Mouse (Mus musculus) small intestine, adult 2 months (tissue): ENCODE measurements around the gene Cyp2c23. TPM values are rescaled to one million over a fixed set of nuclear protein-coding genes. Genes with fewer than 3 reads are reported as not detected.

Experiments
- H3K27ac ChIP-seq: fragments of 200-500 bp; 2 replicates; pipeline ENCODE4 v1.5.1; 2012; ENCODE audit warnings: low read depth, low read length, control low read depth, inconsistent platforms; ENCODE audit not compliant: insufficient read depth
- H3K27me3 ChIP-seq: fragments of 200-500 bp; 2 replicates; pipeline ENCODE4 v1.6.1; 2012; ENCODE audit warnings: mild to moderate bottlenecking, moderate library complexity, low read length, inconsistent platforms; ENCODE audit not compliant: control insufficient read depth, insufficient read depth
- H3K36me3 ChIP-seq: fragments of 200-500 bp; 2 replicates; pipeline ENCODE4 v1.6.1; 2012; ENCODE audit warnings: mild to moderate bottlenecking, low read length, control low read depth, inconsistent platforms; ENCODE audit not compliant: control insufficient read depth, insufficient read depth
- H3K4me1 ChIP-seq: fragments of 200-500 bp; 2 replicates; pipeline ENCODE4 v1.6.1; 2012; ENCODE audit warnings: low read length, inconsistent platforms, mixed read lengths; ENCODE audit not compliant: control insufficient read depth, insufficient read depth, insufficient read length
- H3K4me3 ChIP-seq: fragments of 200-500 bp; 2 replicates; pipeline ENCODE4 v1.5.1; 2012; ENCODE audit warnings: low read depth, mild to moderate bottlenecking, control low read depth, inconsistent platforms, low read length, moderate library complexity
- CTCF ChIP-seq: fragments of 200-500 bp; IDR thresholded peaks from 2 replicates; pipeline ENCODE4 v1.5.1; 2012; ENCODE audit warnings: low read depth, mild to moderate bottlenecking, control low read depth, inconsistent platforms, low read length, moderate library complexity, mixed read lengths; ENCODE audit not compliant: insufficient replicate concordance, insufficient read length; ENCODE audit errors: extremely low read depth
- POLR2A ChIP-seq: fragments of 200-500 bp; IDR thresholded peaks from 2 replicates; pipeline ENCODE4 v1.6.1; 2012; ENCODE audit warnings: low read depth, mild to moderate bottlenecking, control low read depth, inconsistent platforms, low read length, moderate library complexity
- WGBS: fragments of 180-500 bp; shearing (Covaris S2); methylation state at CpG from one replicate; pipeline ENCODE4 v1.1.7; 2018; 5-methylcytosine and 5-hydroxymethylcytosine counted together
- polyA plus RNA-seq: library from polyadenylated mRNA; depleted of rRNA; stranded (reverse); fragments of >200 nt; gene quantifications from 2 replicates; pipeline ENCODE4 v1.2.3, GENCODE M21; 2012

The Cyp2c23 gene
- polyA plus RNA-seq, 1 experiment: 0.71 TPM

DNA sequence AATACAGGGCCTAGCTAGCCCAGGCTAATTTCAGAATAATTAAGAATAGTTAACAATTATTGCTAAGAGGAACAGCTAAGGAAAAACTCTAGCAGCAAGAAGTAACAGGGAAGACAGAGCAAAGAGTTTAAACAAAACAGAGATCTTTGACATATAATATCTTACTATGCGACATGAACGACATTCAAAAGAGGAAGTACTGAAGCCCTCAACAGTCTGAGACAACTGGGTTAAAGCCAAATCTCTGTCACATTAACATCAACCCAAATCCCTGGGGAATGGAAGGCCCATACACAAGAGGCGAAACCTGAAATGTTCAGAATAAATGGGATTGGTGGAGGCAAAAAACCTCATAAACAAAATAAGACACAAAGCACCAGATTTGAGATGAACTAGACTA is 16.8 kb upstream of the Cyp2c23 start:
- TF ChIP-seq POLR2A (no peak), CTCF (no peak)

GRCm38 (mm10) chr19:44042121-44042520 is 13.1 kb upstream of the Cyp2c23 start:
- H3K27me3 ChIP-seq: no peaks in the 10 kb centered on the region
- H3K4me1 ChIP-seq: peaks cover 2% of the 10 kb centered on the region; the same call in 1 of the 2 replicates
- no peak overlapping the region for H3K4me3 ChIP-seq
- TF ChIP-seq CTCF (no peak), POLR2A (no peak)
- H3K27ac ChIP-seq: no peak overlapping the region
- 92% methylated on average over 5 of the region's 5 CpGs for WGBS
- peaks cover 44% of the 10 kb centered on the region for H3K36me3 ChIP-seq

More for the DNA sequence above, 16.8 kb upstream of the Cyp2c23 start:
- peaks cover 5% of the 10 kb centered on the region; the same call in 1 of the 2 replicates for H3K4me1 ChIP-seq
- H3K4me3 ChIP-seq: no peak overlapping the region
- no peaks in the 10 kb centered on the region for H3K27me3 ChIP-seq
- H3K27ac ChIP-seq: no peak overlapping the region
- peaks cover 38% of the 10 kb centered on the region for H3K36me3 ChIP-seq
- 79% methylated on average over 3 of the region's 3 CpGs for WGBS

DNA sequence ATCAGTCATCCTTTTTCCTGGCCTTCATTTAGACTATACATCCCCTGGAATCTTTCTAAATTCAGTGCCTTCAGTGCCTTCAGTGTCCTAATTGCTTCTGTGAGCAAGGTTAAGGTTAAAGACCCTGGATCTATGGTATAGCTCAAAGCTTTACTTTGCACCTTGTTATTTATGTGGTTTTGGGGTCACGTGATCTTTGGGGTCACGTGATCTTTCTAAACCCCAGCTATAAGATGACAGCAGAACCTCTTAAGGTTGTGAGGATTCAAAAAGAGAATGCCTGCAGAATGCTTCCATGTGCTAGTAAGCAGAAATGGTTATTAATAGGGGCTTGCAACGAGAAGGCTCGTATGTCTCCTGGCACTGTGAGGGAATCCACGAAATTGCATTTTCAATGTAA is 4.4 kb upstream of the Cyp2c23 start:
- 97% methylated on average over 5 of the region's 5 CpGs for WGBS
- Histone ChIP-seq H3K27ac (no peak overlapping the region), H3K36me3 (peaks cover 34% of the 10 kb centered on the region), H3K4me3 (no peak overlapping the region), H3K27me3 (no peaks in the 10 kb centered on the region), H3K4me1 (no peaks in the 10 kb centered on the region; the same call in 1 of the 2 replicates)
- no peak for TF ChIP-seq CTCF
- TF ChIP-seq POLR2A: no peak

DNA sequence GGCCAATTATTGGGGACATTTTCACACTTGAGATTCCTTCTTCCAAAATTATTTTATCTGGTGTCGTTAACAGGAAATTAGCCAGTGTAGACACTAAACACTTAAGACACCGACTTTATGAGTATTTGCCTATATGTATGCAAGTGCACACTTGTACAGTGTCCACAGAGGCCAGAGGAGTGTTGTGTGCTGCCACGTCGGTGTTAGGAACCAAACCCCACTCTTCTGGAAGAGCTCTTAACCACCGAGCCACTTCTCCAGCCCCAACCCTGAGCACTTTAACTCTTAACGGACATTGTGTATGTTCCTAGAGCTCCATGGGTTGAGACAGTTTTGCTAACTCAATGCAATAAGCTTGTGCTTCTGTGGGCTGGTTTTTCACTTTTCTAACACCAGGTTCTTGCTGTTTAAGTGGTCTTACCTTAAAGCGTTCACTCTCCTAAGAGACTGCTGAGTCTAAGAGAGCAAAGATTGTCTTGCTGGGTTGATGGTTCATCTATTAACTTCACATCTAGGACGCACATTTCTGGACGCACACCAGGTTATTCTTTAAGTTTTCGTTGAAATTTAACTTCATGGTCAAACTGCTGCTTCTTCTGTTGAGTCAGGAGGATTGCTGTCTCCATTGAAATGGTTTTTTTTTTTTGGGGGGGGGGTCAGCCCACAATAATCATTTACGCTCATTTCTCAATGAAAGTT is 3.2 kb upstream of the Cyp2c23 start:
- no peaks in the 10 kb centered on the region for H3K4me1 ChIP-seq
- TF ChIP-seq CTCF: no peak
- no peak for TF ChIP-seq POLR2A
- H3K36me3 ChIP-seq: peaks cover 26% of the 10 kb centered on the region
- H3K27me3 ChIP-seq: no peaks in the 10 kb centered on the region
- no peak overlapping the region for H3K4me3 ChIP-seq
- WGBS: 83% methylated on average over 11 of the region's 11 CpGs
- H3K27ac ChIP-seq: no peak overlapping the region

DNA sequence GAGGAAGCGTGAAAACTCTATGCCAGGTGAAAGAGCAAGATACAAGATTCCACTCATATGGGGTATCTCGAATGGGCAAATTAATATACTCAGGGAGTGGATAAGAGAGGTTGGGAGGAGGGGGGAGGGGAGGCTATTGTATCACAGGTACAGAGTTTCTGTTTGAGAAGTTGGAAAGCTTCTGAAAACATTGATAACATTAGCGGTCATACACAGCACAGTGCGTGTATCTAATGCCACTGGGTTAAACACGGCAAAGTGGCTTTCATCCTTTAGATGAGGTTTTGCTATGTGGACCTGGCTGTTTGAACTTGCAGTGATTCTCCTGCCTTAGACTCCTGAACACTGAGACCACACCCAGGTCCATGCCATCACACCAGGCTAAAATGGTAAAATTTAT is 1.0 kb upstream of the Cyp2c23 start:
- Histone ChIP-seq H3K4me1 (peaks cover 2% of the 10 kb centered on the region; the same call in 1 of the 2 replicates), H3K27ac (no peak overlapping the region), H3K4me3 (no peak overlapping the region), H3K36me3 (peaks cover 8% of the 10 kb centered on the region), H3K27me3 (no peaks in the 10 kb centered on the region)
- WGBS: 46% methylated on average over 5 of the region's 5 CpGs
- no peak for TF ChIP-seq CTCF
- no peak for TF ChIP-seq POLR2A

DNA sequence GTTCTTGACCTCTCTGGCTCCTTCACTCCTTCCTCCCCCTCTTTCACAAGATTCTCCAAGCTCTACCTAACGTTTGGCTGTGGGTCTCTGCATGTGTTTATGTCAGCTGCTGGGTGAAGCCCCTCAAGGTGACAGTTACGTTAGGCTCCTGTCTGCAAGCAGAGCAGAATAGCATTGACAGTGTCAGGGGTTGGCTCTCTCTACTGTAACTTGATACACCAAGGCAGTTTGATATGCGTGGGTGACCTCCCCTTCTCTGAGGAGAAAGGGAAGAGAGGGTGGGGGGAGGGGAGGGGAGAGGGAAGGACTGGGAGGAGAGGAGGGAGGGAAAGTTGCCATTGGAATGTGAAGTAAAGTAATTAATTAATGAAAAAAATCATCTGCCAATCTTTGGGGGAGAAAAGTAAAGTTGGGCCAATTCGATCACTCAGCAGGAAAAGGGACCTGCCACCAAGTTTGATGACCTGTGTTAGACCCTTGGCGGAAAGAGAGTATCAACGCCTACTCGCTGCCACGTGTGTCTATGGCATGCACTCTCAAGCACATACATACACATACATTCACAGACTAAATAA is 2.0 kb downstream of the Cyp2c23 start:
- WGBS: 90% methylated on average over 8 of the region's 8 CpGs
- H3K27me3 ChIP-seq: no peaks in the 10 kb centered on the region
- no peak overlapping the region for H3K4me3 ChIP-seq
- H3K27ac ChIP-seq: no peak overlapping the region
- no peak for TF ChIP-seq CTCF
- TF ChIP-seq POLR2A: no peak
- H3K4me1 ChIP-seq: peaks cover 10% of the 10 kb centered on the region; the same call in 1 of the 2 replicates
- no peaks in the 10 kb centered on the region for H3K36me3 ChIP-seq

GRCm38 (mm10) chr19:44024921-44025585 is 4.0 kb downstream of the Cyp2c23 start:
- WGBS: 36% methylated on average over 13 of the region's 13 CpGs
- Histone ChIP-seq H3K27ac (peak overlapping the region; percentile 52), H3K27me3 (no peaks in the 10 kb centered on the region), H3K4me1 (peaks cover 13% of the 10 kb centered on the region; the same call in 1 of the 2 replicates), H3K36me3 (no peaks in the 10 kb centered on the region), H3K4me3 (no peak overlapping the region)
- TF ChIP-seq POLR2A (no peak), CTCF (no peak)
